Mouse (Mus musculus) heart, postnatal 0 days (tissue): Measurements from ENCODE around the gene Myo1g. TPM values are rescaled to one million over a fixed set of nuclear protein-coding genes. Genes with fewer than 3 reads are reported as not detected.

Experiments
- ATAC-seq: fragments of 200-750 bp; cut with Nextera tagmentation; 2 replicates; pipeline ENCODE4 v1.8.0; 2017; ENCODE audit warnings: low read depth, moderate number of reproducible peaks, moderate library complexity; ENCODE audit not compliant: insufficient read depth
- DNase-seq: peaks from one replicate; pipeline ENCODE4 v3.0.0-alpha.2; 2016; ENCODE audit warnings: low spot score
- H3K27ac ChIP-seq: fragments of 300-500 bp; sonication (generic); 2 replicates; pipeline ENCODE4 v1.5.1; 2014; ENCODE audit warnings: low read depth, mild to moderate bottlenecking
- H3K27me3 ChIP-seq: fragments of 300-500 bp; sonication (generic); 2 replicates; pipeline ENCODE4 v1.6.1; 2014; ENCODE audit warnings: low read length, mixed read lengths; ENCODE audit not compliant: control insufficient read depth, insufficient read depth
- H3K36me3 ChIP-seq: fragments of 300-500 bp; sonication (generic); replicated peaks from 2 replicates; pipeline ENCODE4 v1.6.1; 2014; ENCODE audit warnings: low read length, mixed read lengths; ENCODE audit not compliant: control insufficient read depth, insufficient read depth
- H3K4me1 ChIP-seq: fragments of 300-500 bp; sonication (generic); 2 replicates; pipeline ENCODE4 v1.6.1; 2014; ENCODE audit warnings: antibody characterized with exemption; ENCODE audit not compliant: control insufficient read depth, insufficient read depth
- H3K4me2 ChIP-seq: fragments of 300-500 bp; sonication (generic); 2 replicates; pipeline ENCODE4 v1.6.1; 2014; ENCODE audit warnings: low read depth, mild to moderate bottlenecking, low read length, moderate library complexity
- H3K4me3 ChIP-seq: fragments of 300-500 bp; sonication (generic); 2 replicates; pipeline ENCODE4 v1.5.1; 2014; ENCODE audit warnings: low read depth, low read length
- H3K9ac ChIP-seq: fragments of 300-500 bp; sonication (generic); replicated peaks from 2 replicates; pipeline ENCODE4 v1.6.1; 2014; ENCODE audit warnings: low read depth, low read length, mixed read lengths
- H3K9me3 ChIP-seq: fragments of 300-500 bp; sonication (generic); replicated peaks from 2 replicates; pipeline ENCODE4 v1.6.1; 2016; ENCODE audit warnings: low read length; ENCODE audit not compliant: control insufficient read depth
- CTCF ChIP-seq: IDR thresholded peaks from 2 replicates; pipeline ENCODE4 v1.5.1; 2016; ENCODE audit warnings: antibody characterized with exemption, control low read depth, low read depth
- EP300 ChIP-seq: IDR thresholded peaks from 2 replicates; pipeline ENCODE4 v1.6.1; 2016; ENCODE audit warnings: antibody characterized with exemption, low read depth
- WGBS: fragments of 180-500 bp; shearing (Covaris S2); extraction: QIAGEN DNeasy Blood & Tissue Kit; methylation state at CpG from one replicate; pipeline ENCODE4 v1.1.7; 2014; 5-methylcytosine and 5-hydroxymethylcytosine counted together
- polyA plus RNA-seq: library from polyadenylated mRNA; unstranded; fragments of >200 nt; fragmentation: Nextera tagmentation; extraction: Ambion mirVana; gene quantifications from 2 replicates; pipeline ENCODE4 v1.2.1, GENCODE M21; 2015
- total RNA-seq: library from RNA; depleted of rRNA; stranded (reverse); fragments of >200 nt; gene quantifications from 2 replicates; pipeline ENCODE4 v1.2.3, GENCODE M21; 2014; ENCODE audit warnings: low replicate concordance

Gene Myo1g
- total and polyA plus RNA-seq, 2 experiments from 2014 or later: 0.56 to 0.65 TPM

DNA sequence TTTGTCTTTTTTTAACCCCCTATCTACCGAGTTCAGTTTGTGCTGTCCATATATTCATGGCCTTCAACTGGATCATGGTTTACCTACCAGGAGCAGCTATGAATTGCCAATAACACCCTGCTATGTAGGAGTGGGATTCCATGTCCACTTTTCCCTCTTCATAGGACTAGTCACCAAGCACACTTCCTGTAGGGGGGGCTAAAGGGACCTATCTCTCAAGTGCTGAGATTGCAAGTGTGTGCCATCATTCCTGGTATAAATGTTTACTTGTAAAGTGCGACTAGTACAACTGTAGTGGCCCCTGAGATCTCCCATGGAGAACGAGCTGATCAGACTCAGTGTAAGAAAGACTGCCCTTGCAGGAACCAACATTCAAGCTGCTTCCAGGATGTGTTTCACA is 37.5 kb upstream of the Myo1g start:
- no peak overlapping the region for H3K4me2 ChIP-seq

DNA sequence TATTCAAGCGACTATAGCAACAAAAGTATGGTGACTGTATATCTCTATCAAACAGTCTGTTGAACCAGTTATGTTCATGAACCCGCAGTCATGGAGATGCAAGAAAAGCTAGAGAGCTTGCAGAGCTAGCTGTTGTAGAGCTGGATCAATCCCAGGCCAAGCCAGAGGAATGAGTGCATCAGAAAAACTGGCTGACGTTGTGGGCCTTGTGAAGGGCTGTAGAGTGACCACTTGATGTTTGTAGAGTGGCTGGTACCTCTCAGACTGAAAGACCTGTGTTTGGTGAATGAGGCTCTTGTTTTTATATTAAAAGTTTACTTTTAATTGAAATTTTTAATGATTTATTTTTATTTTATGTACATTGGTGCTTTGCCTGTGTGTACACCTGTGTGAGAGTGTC is 29.4 kb upstream of the Myo1g start:
- H3K4me3 ChIP-seq: no peak overlapping the region
- TF ChIP-seq CTCF (no peak), EP300 (no peak)
- WGBS: 86% methylated on average over 3 of the region's 3 CpGs
- H3K36me3 ChIP-seq: peaks cover 4% of the 10 kb centered on the region; the same call in 1 of the 2 replicates
- ATAC-seq (no peak), DNase-seq (no peak)
- no peak overlapping the region for H3K27ac ChIP-seq
- H3K9ac ChIP-seq: no peak overlapping the region
- H3K4me1 ChIP-seq: peaks cover 6% of the 10 kb centered on the region; the same call in 1 of the 2 replicates
- H3K27me3 ChIP-seq: no peaks in the 10 kb centered on the region
- no peak overlapping the region for H3K4me2 ChIP-seq
- no peaks in the 10 kb centered on the region for H3K9me3 ChIP-seq

More for the DNA sequence above, 37.5 kb upstream of the Myo1g start:
- Histone ChIP-seq H3K27ac (no peak overlapping the region), H3K9me3 (no peaks in the 10 kb centered on the region), H3K27me3 (no peaks in the 10 kb centered on the region), H3K9ac (no peak overlapping the region), H3K36me3 (no peaks in the 10 kb centered on the region; the same call in 1 of the 2 replicates), H3K4me1 (no peaks in the 10 kb centered on the region), H3K4me3 (no peak overlapping the region)
- TF ChIP-seq EP300: no peak
- TF ChIP-seq CTCF: no peak
- 69% methylated on average over 3 of the region's 3 CpGs for WGBS
- no peak for ATAC-seq
- DNase-seq: no peak

DNA sequence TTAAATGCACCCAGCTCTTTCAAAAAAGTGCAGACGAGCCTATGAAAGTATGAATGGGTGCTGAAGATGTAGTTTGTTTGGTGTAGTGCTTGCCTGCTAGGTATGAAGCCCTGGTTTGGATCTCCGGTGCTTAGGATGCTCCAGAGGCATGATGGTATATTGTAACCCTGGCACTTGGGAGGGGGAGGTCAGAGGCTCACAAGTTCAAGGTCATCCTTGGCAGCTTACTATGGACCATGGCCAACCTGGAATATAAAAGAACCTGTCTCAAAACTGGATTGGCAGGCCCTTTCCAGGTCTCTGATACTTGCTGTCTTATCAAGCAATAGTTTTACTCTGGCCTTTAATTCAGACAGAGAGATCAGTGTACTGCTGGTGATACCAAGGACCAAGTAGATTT is 29.0 kb upstream of the Myo1g start:
- Histone ChIP-seq H3K4me1 (peaks cover 6% of the 10 kb centered on the region; the same call in 1 of the 2 replicates), H3K4me3 (no peak overlapping the region), H3K27me3 (no peaks in the 10 kb centered on the region), H3K36me3 (peaks cover 4% of the 10 kb centered on the region; the same call in 1 of the 2 replicates), H3K9me3 (no peaks in the 10 kb centered on the region), H3K4me2 (no peak overlapping the region), H3K9ac (no peak overlapping the region), H3K27ac (no peak overlapping the region)
- DNase-seq: no peak
- WGBS: 84% methylated on average over 2 of the region's 2 CpGs
- TF ChIP-seq CTCF (no peak), EP300 (no peak)
- no peak for ATAC-seq

DNA sequence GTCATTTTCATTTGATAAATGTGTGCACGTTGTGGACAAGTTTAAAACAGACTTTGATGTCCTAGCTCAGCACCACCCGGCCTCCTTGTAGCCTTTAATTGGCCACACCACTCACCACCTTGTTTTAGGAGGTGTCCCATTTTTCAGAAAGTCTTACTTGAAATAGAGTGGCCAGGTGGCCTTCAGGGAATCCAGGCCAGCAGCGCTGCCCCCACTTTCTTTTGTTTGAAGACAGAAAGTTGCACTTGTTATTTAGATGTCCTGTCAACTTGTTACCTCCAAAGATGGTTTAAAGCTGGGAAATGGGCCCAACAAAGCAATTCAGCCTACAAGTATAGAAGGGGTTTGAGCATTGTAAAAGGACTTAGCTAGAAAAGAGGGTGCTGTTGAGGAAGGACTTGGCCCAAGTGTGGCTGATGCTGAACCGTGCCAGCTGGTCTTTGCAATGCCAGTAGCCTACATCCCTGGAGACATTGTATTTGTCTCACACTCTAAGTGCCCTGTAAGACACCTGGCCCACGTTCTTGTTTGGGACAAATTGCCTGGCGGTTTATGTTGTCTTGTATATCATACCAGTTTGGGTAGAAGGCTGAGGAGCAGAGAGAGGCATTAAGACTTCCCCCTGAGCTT is 27.0 kb upstream of the Myo1g start:
- ATAC-seq: no peak
- TF ChIP-seq CTCF: no peak
- no peak for TF ChIP-seq EP300
- WGBS: 31% methylated on average over 6 of the region's 6 CpGs

DNA sequence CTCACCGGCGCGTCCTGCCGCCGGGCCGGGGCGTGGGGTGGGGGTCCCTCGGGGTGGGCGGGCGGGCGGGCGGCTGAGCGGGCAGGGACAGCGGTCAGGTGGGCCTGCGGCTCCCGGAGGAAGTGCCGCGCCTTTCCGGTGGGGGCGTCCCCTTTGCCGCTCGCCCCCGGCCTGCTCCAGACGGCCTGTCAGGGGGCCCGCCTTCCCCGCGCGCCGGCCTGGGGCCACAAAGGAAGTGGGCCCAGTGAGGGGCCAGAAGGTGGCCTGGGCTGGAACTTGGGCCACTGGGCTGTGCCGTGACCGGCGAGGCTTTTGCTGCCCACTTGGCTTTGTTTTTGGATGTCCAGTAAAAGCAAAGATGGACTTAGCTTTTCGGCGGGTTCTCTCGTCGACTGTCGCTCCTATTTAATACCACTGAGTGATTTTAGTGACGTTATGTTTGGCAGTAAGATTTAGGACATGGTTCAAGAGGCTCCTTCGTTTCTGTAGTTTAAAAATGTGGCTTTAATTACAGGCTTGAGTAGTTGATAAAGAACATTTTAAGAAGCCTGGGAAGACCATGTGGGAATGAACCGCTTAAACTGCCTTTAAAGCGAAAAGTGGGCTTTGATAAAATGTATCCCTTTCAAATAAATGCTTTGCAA is 26.4 kb upstream of the Myo1g start:
- Histone ChIP-seq H3K27me3 (no peaks in the 10 kb centered on the region), H3K27ac (peak overlapping the region; percentile 95), H3K9me3 (no peaks in the 10 kb centered on the region), H3K36me3 (peaks cover 4% of the 10 kb centered on the region; the same call in 1 of the 2 replicates), H3K4me1 (peaks cover 6% of the 10 kb centered on the region; the same call in 1 of the 2 replicates), H3K4me3 (peak overlapping the region; percentile 81), H3K9ac (peak overlapping the region; percentile 87), H3K4me2 (peak overlapping the region; percentile 62)
- TF ChIP-seq EP300 (no peak), CTCF (no peak)
- WGBS: 1% methylated on average over 30 of the region's 41 CpGs
- peak; percentile 65 for ATAC-seq
- peak; percentile 55 for DNase-seq

More for the DNA sequence above, 27.0 kb upstream of the Myo1g start:
- Histone ChIP-seq H3K9ac (peak overlapping the region; percentile 87), H3K4me1 (peaks cover 6% of the 10 kb centered on the region; the same call in 1 of the 2 replicates), H3K27ac (peak overlapping the region; percentile 95), H3K9me3 (no peaks in the 10 kb centered on the region), H3K36me3 (peaks cover 4% of the 10 kb centered on the region; the same call in 1 of the 2 replicates), H3K27me3 (no peaks in the 10 kb centered on the region), H3K4me2 (peak overlapping the region; percentile 62), H3K4me3 (peak overlapping the region; percentile 81)
- no peak for DNase-seq
